Mouse (Mus musculus) liver, embryonic 15.5 days (tissue): ENCODE measurements around the gene Unc45a. TPM values are rescaled to one million over a fixed set of nuclear protein-coding genes. Genes with fewer than 3 reads are reported as not detected.

Experiments used
- ATAC-seq: fragments of 200-750 bp; cut with Nextera tagmentation; 2 replicates; pipeline ENCODE4 v1.8.0; 2017; ENCODE audit warnings: moderate number of reproducible peaks, mild to moderate bottlenecking, moderate library complexity; ENCODE audit not compliant: insufficient read depth
- H3K27ac ChIP-seq: fragments of 300-500 bp; sonication (generic); replicated peaks from 2 replicates; pipeline ENCODE4 v1.5.1; 2015; ENCODE audit warnings: mild to moderate bottlenecking, inconsistent platforms
- H3K27me3 ChIP-seq: fragments of 300-500 bp; sonication (generic); 2 replicates; pipeline ENCODE4 v1.6.1; 2015; ENCODE audit warnings: mild to moderate bottlenecking, inconsistent platforms
- H3K36me3 ChIP-seq: fragments of 300-500 bp; sonication (generic); replicated peaks from 2 replicates; pipeline ENCODE4 v1.6.1; 2015; ENCODE audit warnings: moderate library complexity, mild to moderate bottlenecking, inconsistent platforms
- H3K4me1 ChIP-seq: fragments of 300-500 bp; sonication (generic); replicated peaks from 2 replicates; pipeline ENCODE4 v1.6.1; 2015; ENCODE audit warnings: inconsistent platforms
- H3K4me2 ChIP-seq: fragments of 300-500 bp; sonication (generic); 2 replicates; pipeline ENCODE4 v1.6.1; 2015; ENCODE audit warnings: moderate library complexity, mild to moderate bottlenecking, inconsistent platforms
- H3K4me3 ChIP-seq: fragments of 300-500 bp; sonication (generic); replicated peaks from 2 replicates; pipeline ENCODE4 v1.5.1; 2015; ENCODE audit warnings: mild to moderate bottlenecking, inconsistent platforms
- H3K9ac ChIP-seq: fragments of 300-500 bp; sonication (generic); 2 replicates; pipeline ENCODE4 v1.6.1; 2015; ENCODE audit warnings: moderate library complexity, mild to moderate bottlenecking, inconsistent platforms
- H3K9me3 ChIP-seq: fragments of 300-500 bp; sonication (generic); replicated peaks from 2 replicates; pipeline ENCODE4 v1.6.1; 2016; ENCODE audit warnings: inconsistent platforms
- WGBS: fragments of 180-500 bp; shearing (Covaris S2); methylation state at CpG from one replicate; pipeline ENCODE4 v1.1.7; 2015; ENCODE audit warnings: mixed read lengths; ENCODE audit not compliant: insufficient replicate concordance; 5-methylcytosine and 5-hydroxymethylcytosine counted together
- polyA plus RNA-seq: library from polyadenylated mRNA; unstranded; fragments of >200 nt; fragmentation: Nextera tagmentation; extraction: Ambion mirVana; gene quantifications from 2 replicates; pipeline ENCODE4 v1.2.1, GENCODE M21; 2015

Gene Unc45a
- polyA plus RNA-seq = 8.9 and 9.4 TPM in 2 replicates

DNA sequence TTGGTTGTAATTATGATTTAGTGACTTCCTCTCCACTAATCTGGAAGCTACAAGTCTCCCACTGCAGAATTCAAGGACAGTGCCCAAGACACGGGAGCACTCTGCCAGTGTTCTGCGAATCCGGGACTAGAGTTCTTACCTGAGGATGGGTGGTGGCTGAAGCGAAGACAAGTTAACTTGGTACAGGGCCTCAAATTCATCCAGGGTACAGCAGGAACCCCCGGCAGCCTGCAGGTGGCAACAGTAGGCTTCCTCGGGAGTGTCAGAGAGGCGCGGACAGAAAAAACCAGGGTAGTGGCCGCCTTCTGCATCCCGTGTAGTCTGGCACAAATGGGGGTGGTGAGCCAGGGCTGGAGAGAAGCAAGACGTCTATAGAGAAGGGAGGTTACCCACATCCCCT lies at the start of gene Unc45a:
Unc45a (minus strand) TSS at position 213 of the 400 bp plus-strand sequence.
- no peaks in the 10 kb centered on the region for H3K9me3 ChIP-seq
- H3K27ac ChIP-seq = peak within 1 kb of the TSS; percentile 86
- peak within 1 kb of the TSS; percentile 80 for H3K4me2 ChIP-seq
- H3K9ac ChIP-seq = peak within 1 kb of the TSS; percentile 68
- peak within 1 kb of the TSS; percentile 72 for H3K4me3 ChIP-seq
- WGBS = 2% methylated on average over 11 of the region's 11 CpGs
- peaks cover 48% of the 10 kb centered on the region for H3K4me1 ChIP-seq
- peaks cover 9% of the 10 kb centered on the region; the same call in 1 of the 2 replicates for H3K27me3 ChIP-seq
- peaks cover 15% of the 10 kb centered on the region for H3K36me3 ChIP-seq
- ATAC-seq = peak; percentile 43

- Histone ChIP-seq H3K4me1 (peaks cover 24% of the 10 kb centered on the region), H3K9ac (peak within 1 kb of the TSS; percentile 37; the same call in 1 of the 2 replicates), H3K9me3 (no peaks in the 10 kb centered on the region), H3K4me3 (peak within 1 kb of the TSS; percentile 53), H3K27ac (peak within 1 kb of the TSS; percentile 77), H3K36me3 (peaks cover 25% of the 10 kb centered on the region), H3K4me2 (peak within 1 kb of the TSS; percentile 53), H3K27me3 (peaks cover 29% of the 10 kb centered on the region)
- ATAC-seq = peak; percentile 51
- WGBS = 10% methylated on average over 33 of the region's 33 CpGs
Measured at GRCm38 (mm10) chr7:80387633-80388543, 47.1 kb upstream of the Unc45a start, which contains the start of gene Fes. Fes (minus strand) TSS chr7:80387946.

GRCm38 (mm10) chr7:80387033-80387632 lies 46.3 kb upstream of the Unc45a start:
- Histone ChIP-seq H3K4me1 (peaks cover 24% of the 10 kb centered on the region), H3K4me2 (peak overlapping the region; percentile 53), H3K4me3 (peak overlapping the region; percentile 53), H3K36me3 (peaks cover 21% of the 10 kb centered on the region), H3K9me3 (no peaks in the 10 kb centered on the region), H3K27me3 (peaks cover 29% of the 10 kb centered on the region), H3K27ac (peak overlapping the region; percentile 77), H3K9ac (peak overlapping the region; percentile 37; the same call in 1 of the 2 replicates)
- 5% methylated on average over 17 of the region's 17 CpGs for WGBS
- ATAC-seq = peak; percentile 22

- WGBS = 7% methylated on average over 18 of the region's 18 CpGs
- Histone ChIP-seq H3K9ac (no peak overlapping the region), H3K36me3 (peaks cover 16% of the 10 kb centered on the region)
Measured at GRCm38 (mm10) chr7:80386235-80386930, 45.6 kb upstream of the Unc45a start.

GRCm38 (mm10) chr7:80382919-80383318 lies 42.1 kb upstream of the Unc45a start:
- no peaks in the 10 kb centered on the region for H3K9me3 ChIP-seq
- 69% methylated on average over 11 of the region's 11 CpGs for WGBS
- no peak overlapping the region for H3K27ac ChIP-seq
- ATAC-seq = no peak
- no peak overlapping the region for H3K9ac ChIP-seq
- H3K4me2 ChIP-seq = no peak overlapping the region
- peaks cover 18% of the 10 kb centered on the region for H3K36me3 ChIP-seq
- H3K27me3 ChIP-seq = peaks cover 17% of the 10 kb centered on the region
- no peak overlapping the region for H3K4me3 ChIP-seq
- peaks cover 16% of the 10 kb centered on the region for H3K4me1 ChIP-seq

More at GRCm38 (mm10) chr7:80386235-80386930, 45.6 kb upstream of the Unc45a start:
- Histone ChIP-seq H3K9me3 (no peaks in the 10 kb centered on the region), H3K4me1 (peaks cover 24% of the 10 kb centered on the region), H3K27me3 (peaks cover 29% of the 10 kb centered on the region), H3K27ac (peak overlapping the region; percentile 77), H3K4me2 (peak overlapping the region; percentile 53), H3K4me3 (peak overlapping the region; percentile 53)
- ATAC-seq = peak; percentile 51

GRCm38 (mm10) chr7:80379531-80379930 lies 38.7 kb upstream of the Unc45a start:
- WGBS = 59% methylated on average over 13 of the region's 13 CpGs
- Histone ChIP-seq H3K9me3 (no peaks in the 10 kb centered on the region), H3K36me3 (peaks cover 22% of the 10 kb centered on the region), H3K9ac (no peak overlapping the region), H3K4me3 (no peak overlapping the region), H3K4me1 (no peaks in the 10 kb centered on the region; the same call in 1 of the 2 replicates), H3K27me3 (no peaks in the 10 kb centered on the region), H3K4me2 (no peak overlapping the region), H3K27ac (no peak overlapping the region)
- no peak for ATAC-seq

GRCm38 (mm10) chr7:80377471-80377870 lies 36.7 kb upstream of the Unc45a start:
- no peak overlapping the region for H3K9ac ChIP-seq
- H3K36me3 ChIP-seq = peaks cover 22% of the 10 kb centered on the region
- H3K4me3 ChIP-seq = no peak overlapping the region
- H3K4me2 ChIP-seq = no peak overlapping the region
- no peaks in the 10 kb centered on the region; the same call in 1 of the 2 replicates for H3K4me1 ChIP-seq
- peaks cover 8% of the 10 kb centered on the region; the same call in 1 of the 2 replicates for H3K27me3 ChIP-seq
- 42% methylated on average over 6 of the region's 6 CpGs for WGBS
- no peak for ATAC-seq
- H3K27ac ChIP-seq = no peak overlapping the region
- H3K9me3 ChIP-seq = no peaks in the 10 kb centered on the region

DNA sequence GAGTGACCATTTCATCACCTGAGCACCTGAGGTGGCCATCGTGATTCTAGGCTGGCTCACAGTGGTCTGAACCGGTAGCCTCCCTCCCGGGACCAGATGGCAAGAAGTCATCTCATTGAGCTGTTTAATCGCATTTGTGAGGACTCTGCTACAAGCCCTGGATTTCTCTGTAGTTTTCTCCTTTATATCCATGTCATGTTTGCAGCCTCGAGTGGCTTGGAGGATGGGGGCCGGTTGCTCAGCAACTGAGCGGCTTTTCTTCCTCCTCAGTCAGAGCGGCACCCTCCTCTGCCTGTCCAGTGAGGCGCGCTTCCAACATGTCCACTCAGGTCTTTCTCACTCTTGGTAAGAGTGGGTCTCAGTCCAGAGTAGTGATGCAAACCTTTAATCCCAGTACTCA lies 35.4 kb upstream of the Unc45a start:
- Histone ChIP-seq H3K27me3 (peaks cover 21% of the 10 kb centered on the region), H3K36me3 (peaks cover 17% of the 10 kb centered on the region), H3K27ac (no peak overlapping the region), H3K4me1 (peaks cover 5% of the 10 kb centered on the region; the same call in 1 of the 2 replicates), H3K4me2 (no peak overlapping the region), H3K9me3 (no peaks in the 10 kb centered on the region), H3K4me3 (no peak overlapping the region), H3K9ac (no peak overlapping the region)
- 70% methylated on average over 10 of the region's 10 CpGs for WGBS
- ATAC-seq = no peak

- no peak for ATAC-seq
- peaks cover 28% of the 10 kb centered on the region for H3K27me3 ChIP-seq
- no peak overlapping the region for H3K4me2 ChIP-seq
- no peak overlapping the region for H3K27ac ChIP-seq
- 38% methylated on average over 9 of the region's 9 CpGs for WGBS
- H3K4me3 ChIP-seq = no peak overlapping the region
- no peaks in the 10 kb centered on the region for H3K9me3 ChIP-seq
- H3K4me1 ChIP-seq = peaks cover 11% of the 10 kb centered on the region
- H3K9ac ChIP-seq = no peak overlapping the region
- peaks cover 17% of the 10 kb centered on the region for H3K36me3 ChIP-seq
Measured at GRCm38 (mm10) chr7:80375376-80376039, 34.7 kb upstream of the Unc45a start.

- Histone ChIP-seq H3K9ac (no peak overlapping the region), H3K4me1 (peaks cover 18% of the 10 kb centered on the region), H3K9me3 (no peaks in the 10 kb centered on the region), H3K4me3 (no peak overlapping the region), H3K36me3 (peaks cover 15% of the 10 kb centered on the region), H3K4me2 (no peak overlapping the region), H3K27me3 (peaks cover 36% of the 10 kb centered on the region), H3K27ac (no peak overlapping the region)
- ATAC-seq = no peak
- 78% methylated on average over 3 of the region's 3 CpGs for WGBS
Measured at GRCm38 (mm10) chr7:80374733-80375132, 33.9 kb upstream of the Unc45a start.
